Mouse (Mus musculus) layer of hippocampus, postnatal 14 days (tissue): ENCODE data around the gene Lmod2. TPM values are rescaled to one million over a fixed set of nuclear protein-coding genes. Genes with fewer than 3 reads are reported as not detected.
A peak's percentile ranks its signal among the peaks of the same experiment; 100 is the strongest.

Experiments
- DNase-seq, 2 experiments: peaks; one replicate each; pipeline ENCODE4 v3.0.0; 2021 to 2022; ENCODE audit warnings: low spot score in 2 of 2, mixed read lengths in 1 of 2
- total RNA-seq, 2 experiments: library from RNA; stranded (reverse); gene quantifications; 2 replicates each; pipeline ENCODE4 v1.2.3; 2021

Gene Lmod2
- total RNA-seq, 2 experiments from 2014 or later = not detected

DNA sequence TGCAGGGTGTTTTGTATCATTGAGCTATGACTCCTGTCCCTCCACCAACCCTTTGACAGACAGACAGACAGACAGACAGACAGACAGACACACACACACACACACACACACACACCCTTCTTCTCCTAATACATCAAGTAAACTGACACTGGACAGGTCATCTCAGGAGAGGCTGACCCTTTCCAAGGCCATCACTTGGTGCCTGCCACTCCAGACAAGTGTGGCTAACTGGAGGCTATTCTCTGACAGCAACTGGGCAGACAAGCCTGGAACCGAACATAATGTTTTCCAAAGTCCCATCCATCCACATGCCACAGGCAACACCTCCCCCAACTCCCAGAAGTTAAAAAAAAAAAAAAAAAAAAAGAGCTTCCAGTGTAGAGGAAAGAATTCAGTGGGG, 4.1 kb downstream of the Lmod2 start:
- DNase-seq = no peak

DNA sequence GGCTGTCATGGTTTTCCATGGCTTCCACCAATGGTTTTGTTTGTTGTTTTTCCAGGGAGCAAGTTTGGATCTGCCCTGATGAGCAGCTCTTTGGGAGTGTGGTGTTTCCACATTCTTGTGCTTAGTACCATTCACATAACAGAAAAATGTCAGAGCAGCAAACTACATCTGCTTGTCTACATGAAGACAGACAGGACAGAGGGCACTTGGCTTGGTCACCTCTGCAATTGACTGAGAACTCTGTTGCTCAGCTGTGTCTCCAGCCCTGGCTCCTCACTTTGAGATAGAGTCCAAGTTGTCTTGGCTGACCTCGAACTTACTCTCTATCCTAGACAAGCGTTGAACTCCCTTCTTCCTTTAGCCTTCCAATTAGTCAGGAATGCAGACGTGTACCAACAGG, 4.8 kb downstream of the Lmod2 start:
- DNase-seq = no peak

DNA sequence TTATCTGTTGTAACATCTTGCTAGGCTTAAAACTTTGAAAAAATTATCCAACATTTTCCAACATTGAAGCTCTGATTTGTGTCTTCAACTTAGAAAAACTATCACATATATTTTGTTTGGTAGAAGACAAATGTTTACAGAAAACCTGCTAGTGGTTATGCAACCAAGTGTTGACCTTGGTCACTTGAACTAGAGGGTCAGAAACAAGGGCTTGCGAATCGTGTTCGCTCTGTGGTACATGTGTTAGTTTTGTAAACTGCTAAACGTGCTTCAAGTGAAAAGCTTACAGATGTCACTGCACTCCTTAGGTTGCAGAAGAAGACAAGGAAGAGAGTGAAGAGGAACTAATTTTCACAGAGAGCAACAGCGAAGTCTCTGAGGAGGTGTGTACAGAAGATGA, 5.4 kb downstream of the Lmod2 start:
- DNase-seq = no peak

DNA sequence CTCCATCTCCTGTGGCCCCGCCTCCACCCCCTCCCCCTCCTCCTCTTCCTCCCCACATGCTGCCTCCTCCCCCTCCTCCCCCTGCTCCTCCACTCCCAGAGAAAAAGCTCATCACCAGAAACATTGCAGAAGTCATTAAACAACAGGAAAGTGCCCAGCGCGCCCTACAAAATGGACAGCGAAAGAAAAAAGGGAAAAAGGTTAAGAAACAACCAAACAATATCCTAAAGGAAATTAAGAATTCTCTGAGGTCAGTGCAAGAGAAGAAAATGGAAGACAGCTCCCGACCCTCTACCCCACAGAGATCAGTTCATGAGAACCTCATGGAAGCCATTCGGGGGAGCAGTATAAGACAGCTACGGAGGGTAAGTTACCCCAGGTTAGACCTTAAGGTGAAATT, 6.7 kb downstream of the Lmod2 start:
- no peak for DNase-seq

DNA sequence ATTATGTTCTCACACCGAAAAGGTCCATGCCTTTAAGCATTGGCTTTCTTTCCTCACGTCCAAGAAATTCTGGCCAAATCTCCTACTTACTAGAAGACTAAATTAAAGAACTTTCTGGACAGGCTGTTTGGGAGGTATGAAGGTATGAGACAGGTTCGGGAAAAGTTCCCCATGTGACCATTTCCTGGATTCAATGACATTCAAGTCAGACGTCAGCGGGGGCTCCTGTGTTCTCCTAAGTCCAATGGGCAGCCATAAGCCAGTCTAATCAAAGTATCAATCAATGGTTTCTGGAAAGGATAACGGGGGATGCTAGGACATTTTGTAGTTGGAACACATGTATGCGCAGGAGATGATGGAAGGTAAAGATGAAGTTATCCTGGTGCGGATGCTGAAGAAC, 8.1 kb downstream of the Lmod2 start:
- DNase-seq = no peak

DNA sequence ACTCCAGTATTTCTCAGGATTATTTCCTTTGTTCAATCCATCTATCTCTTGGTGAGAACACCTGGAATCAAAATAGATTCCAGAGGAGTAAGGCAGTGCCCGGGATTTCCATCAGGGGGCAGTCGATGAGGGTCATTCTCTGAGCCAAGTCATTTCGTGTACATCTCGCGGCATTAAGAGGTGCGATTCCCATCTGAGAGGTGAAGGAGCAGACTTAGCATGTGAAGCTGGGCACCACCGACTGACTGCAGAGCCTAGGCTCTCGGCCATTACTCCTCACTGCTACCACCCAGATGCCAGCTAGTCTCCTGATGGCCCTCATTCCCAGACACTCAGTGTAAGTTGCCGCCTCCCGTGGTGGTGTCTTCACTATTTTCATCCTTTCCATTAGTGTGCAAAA, 8.9 kb downstream of the Lmod2 start:
- no peak for DNase-seq

- no peak for DNase-seq
Observed at GRCm38 (mm10) chr6:24607531-24607930, 10.0 kb downstream of the Lmod2 start.

DNA sequence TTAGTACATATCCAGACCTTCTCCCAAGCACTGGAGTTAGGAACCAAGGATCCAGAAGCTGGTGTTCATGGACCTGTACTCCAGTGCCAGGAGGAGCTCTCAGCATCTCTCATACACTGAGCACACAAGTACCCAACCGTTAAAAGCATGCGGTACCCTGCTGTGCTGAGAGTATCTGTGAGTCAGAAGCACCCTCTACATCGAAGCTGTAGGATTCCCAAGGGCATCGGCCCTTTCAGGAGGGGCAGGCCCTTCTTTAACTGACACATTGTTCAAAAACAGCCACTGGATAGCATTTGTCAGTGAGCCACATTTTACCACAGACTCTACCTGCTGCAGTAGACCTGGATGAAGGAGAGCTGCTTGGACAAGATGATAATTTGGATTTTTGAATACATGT, 10.6 kb downstream of the Lmod2 start:
- no peak for DNase-seq

- no peak for DNase-seq
Observed at GRCm38 (mm10) chr6:24608682-24609081, 11.1 kb downstream of the Lmod2 start.

- DNase-seq = no peak
Observed at GRCm38 (mm10) chr6:24609531-24609930, 12.0 kb downstream of the Lmod2 start.

DNA sequence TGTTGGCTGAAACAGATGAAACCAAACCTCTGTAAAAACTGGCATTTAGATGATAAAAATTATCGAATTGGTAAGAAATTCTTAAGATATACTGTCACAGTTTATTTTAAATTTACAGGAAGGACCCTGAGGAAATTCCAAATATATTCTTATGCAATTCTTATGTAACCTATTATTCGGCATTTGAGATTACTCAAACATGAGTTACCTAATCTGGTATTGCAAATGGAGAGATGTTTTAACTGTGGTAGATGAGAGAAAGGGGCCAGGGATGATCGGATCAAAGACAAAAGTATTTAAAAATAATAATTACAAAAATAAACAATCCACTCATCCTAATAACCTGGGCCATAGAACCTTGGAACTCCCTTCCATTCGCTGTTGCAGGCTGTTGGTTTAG, 12.8 kb downstream of the Lmod2 start:
- DNase-seq = no peak

GRCm38 (mm10) chr6:24612074-24612755, 14.7 kb downstream of the Lmod2 start:
- no peak for DNase-seq

GRCm38 (mm10) chr6:24613346-24613745, 15.8 kb downstream of the Lmod2 start:
- no peak for DNase-seq

- DNase-seq = no peak
Observed at GRCm38 (mm10) chr6:24613918-24614317, 16.4 kb downstream of the Lmod2 start.

DNA sequence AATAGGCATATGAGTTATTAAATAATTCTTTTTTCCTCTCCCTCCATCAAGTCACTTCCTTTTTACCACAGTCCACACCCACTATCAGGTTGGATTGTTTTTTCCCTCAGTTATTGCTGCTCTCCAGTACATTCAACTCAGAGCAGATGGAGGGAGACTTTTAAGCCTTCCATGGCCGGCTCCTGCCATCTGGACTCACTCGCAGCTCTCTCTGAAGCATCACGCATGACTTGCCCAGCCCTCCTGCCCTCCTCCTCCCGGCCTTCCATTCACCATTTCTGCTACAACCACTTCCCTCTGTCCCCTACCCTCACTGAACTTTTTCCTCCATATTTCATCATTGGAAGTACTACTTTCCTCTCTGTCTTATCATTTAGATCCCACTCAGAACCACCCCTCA, 19.2 kb downstream of the Lmod2 start:
- DNase-seq = no peak

- DNase-seq = no peak
Observed at GRCm38 (mm10) chr6:24619285-24620045, 21.9 kb downstream of the Lmod2 start.

DNA sequence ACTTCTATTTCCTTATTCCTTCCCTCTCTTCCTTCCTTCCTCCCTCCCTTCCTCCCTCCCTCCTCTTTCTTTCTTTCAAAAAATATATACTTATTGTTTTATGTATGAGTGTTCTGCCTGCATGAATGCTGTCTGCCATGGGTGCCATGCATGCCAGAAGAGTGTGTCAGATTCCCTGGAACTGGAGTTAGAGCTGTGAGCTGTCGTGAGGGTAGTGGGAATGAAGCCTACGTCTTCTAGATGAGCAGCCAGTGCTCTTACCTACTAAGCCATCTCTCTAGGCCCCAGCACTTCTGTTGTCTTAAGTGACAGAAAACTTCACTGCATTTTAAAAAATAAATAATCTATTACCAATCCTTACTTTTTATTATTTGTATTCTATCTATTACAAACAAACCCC, 23.4 kb downstream of the Lmod2 start:
- no peak for DNase-seq

DNA sequence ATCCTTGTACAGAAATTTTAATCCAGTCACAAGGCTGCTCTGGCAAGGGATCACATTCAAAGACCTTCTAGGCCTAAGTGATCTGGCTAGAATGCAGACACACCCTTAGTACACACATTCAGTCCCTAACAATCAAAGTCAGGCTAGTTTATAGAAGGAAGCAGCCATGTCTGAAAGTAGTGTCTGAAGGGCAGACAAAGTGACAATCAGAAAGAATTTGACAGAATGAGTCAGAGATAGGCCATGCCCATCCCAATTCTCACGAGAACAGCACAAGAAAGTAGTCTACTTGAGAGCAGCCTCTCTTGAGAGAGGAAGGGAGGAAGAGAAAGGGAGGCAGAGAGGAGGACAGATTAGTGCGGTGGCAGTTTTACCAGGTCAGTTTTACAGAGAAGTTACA, 24.5 kb downstream of the Lmod2 start:
- DNase-seq = no peak

DNA sequence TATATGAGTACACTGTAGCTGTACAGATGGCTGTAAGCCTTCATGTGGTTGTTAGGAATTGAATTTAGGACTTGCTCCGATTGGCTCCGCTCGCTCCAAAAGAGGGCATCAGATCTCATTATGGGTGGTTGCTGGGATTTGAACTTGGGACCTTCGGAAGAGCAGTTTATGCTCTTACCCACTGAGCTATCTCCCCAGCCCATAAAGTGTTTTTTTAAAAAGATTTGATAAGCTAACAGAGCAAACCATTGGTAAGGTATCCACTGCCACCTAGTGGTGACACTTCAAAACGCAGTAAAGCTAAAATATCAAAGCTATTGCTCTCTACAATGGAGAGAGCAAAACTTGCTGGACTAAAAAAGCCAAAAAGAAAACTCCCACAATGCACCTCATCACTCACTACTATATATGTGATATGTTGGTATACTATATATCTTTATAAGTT, 30.0 kb downstream of the Lmod2 start:
- DNase-seq = peak; percentile 35 to 75

DNA sequence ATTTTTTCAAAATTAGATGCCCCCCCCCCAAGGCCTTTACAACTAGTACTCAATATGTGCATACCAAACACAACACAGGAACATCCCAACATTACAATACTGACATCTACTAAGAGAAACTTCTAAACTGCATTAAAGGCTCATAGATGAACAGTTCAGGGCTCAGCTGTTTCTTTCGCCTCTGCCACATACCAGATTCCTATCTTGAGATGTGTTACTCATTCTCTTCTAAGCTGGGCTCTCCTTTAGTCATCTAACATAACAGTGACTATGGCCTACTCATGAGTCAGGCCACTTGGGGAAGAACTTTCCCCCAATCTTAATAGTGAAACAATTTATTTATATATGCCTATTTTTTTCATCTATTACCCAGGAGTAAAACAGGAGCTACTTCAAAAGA, 30.9 kb downstream of the Lmod2 start:
- DNase-seq = no peak

- no peak for DNase-seq
Observed at GRCm38 (mm10) chr6:24632061-24632460, 34.5 kb downstream of the Lmod2 start.

DNA sequence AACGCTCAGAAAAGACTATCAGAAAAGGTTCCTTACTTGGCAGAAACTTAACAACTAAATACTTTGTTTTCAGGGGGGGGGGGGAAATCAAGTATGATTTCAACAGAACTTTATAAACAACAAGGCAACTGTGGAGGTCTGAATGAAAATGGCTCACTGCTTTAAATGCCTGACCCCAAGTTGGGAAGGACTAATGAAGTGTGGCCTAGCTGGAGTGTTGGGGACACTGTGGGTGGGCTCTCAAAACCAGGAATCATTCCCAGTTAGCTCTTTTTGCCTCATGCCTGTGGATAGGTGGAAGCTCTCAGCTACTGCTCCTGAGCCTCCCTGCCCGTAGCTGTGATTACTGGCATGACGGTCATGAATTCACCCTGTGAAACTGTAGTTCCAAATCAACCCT, 36.5 kb downstream of the Lmod2 start:
- DNase-seq = no peak

- peak in 1 of 2 experiments; percentile 27 for DNase-seq
Observed at GRCm38 (mm10) chr6:24635814-24636213, 38.3 kb downstream of the Lmod2 start.
